Mouse (Mus musculus) adrenal gland, adult 10 weeks (tissue): ENCODE results near the gene Rrp12. TPM values are rescaled to one million over a fixed set of nuclear protein-coding genes. Genes with fewer than 3 reads are reported as not detected.

Experiments used
- polyA plus RNA-seq: library from polyadenylated mRNA; stranded (reverse); fragments of 350-450 nt; fragmentation: Illumina TruSeq; extraction: RNeasy Lipid Tissue Mini Kit (QIAGEN cat#74804); gene quantifications from one replicate; pipeline ENCODE4 v1.2.3, GENCODE M21; 2014; ENCODE audit warnings: low read depth, low replicate concordance

The Rrp12 gene
- polyA plus RNA-seq: 0.70 TPM

DNA sequence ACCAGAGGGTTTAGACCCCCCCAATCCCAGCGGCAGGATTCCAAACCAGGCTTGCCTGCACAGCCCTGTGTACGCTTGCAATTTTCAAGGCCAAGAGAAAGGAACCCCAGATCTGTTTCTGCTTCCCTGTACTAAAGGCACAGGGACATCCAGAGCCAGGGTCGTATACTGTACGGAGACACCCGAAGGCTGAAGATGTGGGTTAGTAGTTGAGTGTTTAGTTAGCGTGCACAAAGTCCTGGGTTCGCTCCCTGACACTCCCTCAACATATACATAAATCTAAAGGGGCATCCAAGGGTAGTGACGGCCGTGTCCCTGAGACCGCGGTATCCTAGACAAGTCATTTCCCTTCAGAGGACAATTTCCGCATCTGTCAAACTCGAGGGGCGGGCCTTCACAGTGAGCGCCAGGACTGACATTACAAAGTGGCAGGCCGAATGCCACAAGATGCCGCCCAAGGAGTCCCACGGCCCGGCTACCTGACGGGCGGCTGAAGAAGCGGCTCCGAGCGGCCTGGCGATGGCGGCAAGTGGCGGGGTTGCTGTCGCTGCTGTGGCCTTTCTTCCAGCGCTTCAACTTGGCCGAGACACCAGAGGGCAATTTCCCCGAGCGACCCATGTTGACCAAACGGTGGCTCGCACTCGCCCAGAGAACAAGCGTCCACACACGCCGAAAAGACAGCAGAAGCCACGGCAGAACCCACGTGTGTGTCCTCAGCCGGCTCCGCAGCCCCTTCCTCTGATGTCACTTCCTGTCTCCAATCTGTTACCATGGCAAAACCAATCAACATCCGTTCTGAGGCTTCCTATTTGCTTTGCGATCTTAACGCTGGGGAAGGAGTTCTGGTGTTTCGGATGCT lies at the start of gene Rrp12:
Rrp12 (minus strand) TSS at position 714 of the 859 bp plus-strand sequence.

GRCm38 (mm10) chr19:41933179-41934086 lies 37.5 kb upstream of the Rrp12 start, which contains the start of the genes Exosc1 and Zdhhc16:
Exosc1 (minus strand) TSS chr19:41933423.
Zdhhc16 (plus strand) TSS chr19:41933480.

DNA sequence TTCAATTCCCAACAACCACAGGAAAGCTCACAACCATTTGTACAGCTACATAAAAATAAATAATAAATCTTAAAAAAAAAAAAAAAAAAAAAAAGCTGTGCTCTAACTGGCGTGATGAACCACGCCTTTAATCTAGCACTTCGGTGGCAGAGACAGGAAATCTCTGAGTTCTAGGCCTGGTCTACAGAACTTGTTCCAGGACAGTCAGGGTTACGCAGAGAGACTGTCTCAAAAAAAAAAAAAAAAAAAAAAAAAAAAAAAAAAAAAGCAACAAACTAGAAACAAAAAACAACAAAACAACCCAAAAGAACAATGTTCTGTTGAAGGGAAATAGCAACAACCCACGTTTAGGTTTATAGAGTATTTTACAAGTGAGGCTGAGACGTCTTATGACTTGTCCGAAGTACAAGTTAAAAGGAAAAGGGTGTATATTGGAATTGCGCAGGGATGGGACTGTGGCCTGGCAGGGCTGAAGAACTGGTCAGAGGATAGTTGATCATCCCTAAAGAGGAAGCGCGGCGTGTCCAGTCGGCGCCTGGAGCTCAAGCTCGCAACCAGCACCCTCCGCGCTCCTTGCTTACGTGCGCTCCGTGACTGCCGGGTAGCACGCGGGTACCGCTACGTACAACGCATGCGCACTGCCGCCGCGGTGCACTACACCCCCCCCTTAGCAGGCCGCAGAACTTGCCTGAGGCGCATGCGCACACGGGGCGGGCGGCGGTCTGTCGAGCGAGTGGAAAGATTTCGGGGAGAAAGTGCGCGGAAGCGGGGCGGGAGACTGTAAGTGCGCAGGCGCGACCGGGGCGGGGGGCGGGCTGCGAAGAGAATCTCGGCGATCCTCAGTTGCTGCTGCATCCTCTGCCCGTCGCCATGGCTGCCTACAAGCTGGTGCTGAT lies 15.5 kb upstream of the Rrp12 start, which contains the start of gene Pgam1:
Pgam1 (plus strand) TSS at position 746 of the 896 bp plus-strand sequence.

DNA sequence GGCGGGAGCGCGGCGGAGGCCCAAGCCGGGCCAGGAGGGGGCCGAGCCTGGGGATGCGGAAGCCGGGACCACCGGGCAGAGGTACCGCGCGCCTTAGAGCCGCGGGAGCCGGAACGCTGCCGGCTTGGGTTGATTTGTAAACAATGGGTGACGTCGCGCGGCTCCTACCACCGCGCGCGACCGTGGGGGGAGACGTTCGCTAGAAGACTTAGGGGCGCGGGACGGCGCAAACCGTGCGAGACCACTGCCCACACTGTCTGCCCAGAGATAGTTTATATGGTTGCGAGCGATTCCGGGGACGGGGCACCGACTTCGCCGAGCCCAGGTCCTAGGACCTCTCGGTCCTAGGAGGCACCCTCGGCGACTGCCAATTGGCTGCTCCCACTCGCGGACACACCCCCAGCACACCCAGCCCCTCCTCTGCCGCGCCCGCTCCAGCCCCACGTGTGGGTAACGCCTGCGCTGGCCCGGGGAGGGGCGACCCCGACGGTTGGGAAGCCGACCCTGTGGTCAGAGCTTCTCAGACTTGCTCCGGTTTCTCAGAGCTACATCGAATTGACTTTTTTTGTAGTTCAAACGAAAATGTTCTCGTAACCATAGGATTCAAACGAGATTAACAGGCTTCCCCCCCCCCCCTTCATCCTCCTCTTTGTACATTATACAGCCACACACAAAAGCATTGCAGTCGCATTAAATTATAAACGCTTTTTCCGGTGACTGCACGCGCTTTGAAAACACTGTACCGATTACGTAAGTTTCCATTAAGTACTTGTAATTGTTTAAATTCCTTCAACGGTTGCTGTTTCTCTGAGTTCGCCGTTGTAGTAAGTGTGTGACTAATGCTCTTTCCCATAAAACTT lies 47.8 kb downstream of the Rrp12 start, which contains the start of gene Frat2:
Frat2 (minus strand) TSS at position 141 of the 860 bp plus-strand sequence.

DNA sequence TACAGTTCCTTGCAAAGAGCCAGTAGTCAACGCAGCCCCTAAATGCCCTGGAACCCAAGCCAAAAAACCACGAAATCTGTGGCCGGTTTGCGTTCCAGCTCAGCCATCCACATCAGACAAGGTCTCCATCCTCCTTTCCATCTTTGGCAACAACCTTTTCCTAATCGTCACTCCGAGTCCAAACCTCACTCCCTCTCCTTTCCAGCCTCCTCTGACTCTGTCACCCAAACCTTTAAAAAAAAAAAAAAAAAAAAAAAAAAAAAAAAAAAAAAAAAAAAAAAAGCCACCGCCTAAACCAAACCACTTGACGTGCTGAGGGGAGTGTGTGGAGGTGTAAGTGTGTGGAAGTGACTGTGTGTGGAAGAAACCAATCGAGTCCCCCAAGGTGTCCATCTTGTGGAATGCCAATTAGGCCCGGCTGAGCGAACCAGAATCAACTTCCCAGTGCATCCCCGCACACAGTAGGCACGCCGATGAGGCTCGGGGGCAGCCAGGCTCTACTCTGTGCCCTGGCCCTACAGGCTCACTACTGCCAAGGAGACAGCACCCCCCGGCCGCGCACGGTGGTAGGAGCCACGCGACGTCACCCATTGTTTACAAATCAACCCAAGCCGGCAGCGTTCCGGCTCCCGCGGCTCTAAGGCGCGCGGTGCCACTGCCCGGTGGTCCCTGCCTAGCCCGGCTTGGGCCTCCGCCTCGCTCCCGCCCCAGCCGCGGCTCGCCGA lies 66.4 kb downstream of the Rrp12 start, which contains the start of gene Frat1:
Frat1 (plus strand) TSS at position 590 of the 725 bp plus-strand sequence.

Other genes with a start within 250 kb of the Rrp12 start
- gene Slit1, start 152.5 kb downstream of the Rrp12 start, polyA plus RNA-seq: 0.41 TPM
- 5.7 TPM for gene Arhgap19, start 94.1 kb downstream of the Rrp12 start, polyA plus RNA-seq
- gene Frat1, start 66.2 kb downstream of the Rrp12 start, polyA plus RNA-seq: 1.3 TPM
- gene Frat2, start 48.0 kb downstream of the Rrp12 start, polyA plus RNA-seq: 1.4 TPM
- 980 TPM for gene Pgam1, start 15.8 kb upstream of the Rrp12 start, polyA plus RNA-seq
- gene Exosc1, start 37.2 kb upstream of the Rrp12 start, polyA plus RNA-seq: 33.2 TPM
- gene Zdhhc16, start 37.3 kb upstream of the Rrp12 start, polyA plus RNA-seq: 30.8 TPM
- gene Mms19, start 85.0 kb upstream of the Rrp12 start, polyA plus RNA-seq: 13.2 TPM
- 0.52 TPM for gene Ubtd1, start 85.6 kb upstream of the Rrp12 start, polyA plus RNA-seq
- gene Ankrd2, start 139.8 kb upstream of the Rrp12 start, polyA plus RNA-seq: not detected
- 0.35 TPM for gene Hoga1, start 149.4 kb upstream of the Rrp12 start, polyA plus RNA-seq
- not detected for gene 4933411K16Rik, start 156.1 kb upstream of the Rrp12 start, polyA plus RNA-seq
- gene Morn4, start 190.2 kb upstream of the Rrp12 start, polyA plus RNA-seq: 2.4 TPM
- gene Pi4k2a, start 194.3 kb upstream of the Rrp12 start, polyA plus RNA-seq: 13.7 TPM
- 8.3 TPM for gene Avpi1, start 232.9 kb upstream of the Rrp12 start, polyA plus RNA-seq